Mouse (Mus musculus): ENCODE measurements around the gene Cideb. TPM values are rescaled to one million over a fixed set of nuclear protein-coding genes. Genes with fewer than 3 reads are reported as not detected.

The Cideb gene
- polyA plus RNA-seq, 1 experiment from 2014 or later: 385 TPM

- Histone ChIP-seq H3K4me1 (replicated peaks; ENCODE audit: control insufficient read depth, insufficient read depth, low read length) (0 out of 2 replicates have a peak, but pooled peaks cover 2% of the 10 kb centered on the region), H3K9me3 (ENCODE audit: control insufficient read depth) (no peaks in the 10 kb centered on the region), H3K36me3 (ENCODE audit: control insufficient read depth, insufficient read depth) (peaks cover 7% of the 10 kb centered on the region; the same call in 1 of the 2 replicates), H3K4me2 (replicated peaks; ENCODE audit: low read depth) (no peak overlapping the region), H3K9ac (ENCODE audit: low read depth, low read length) (no peak overlapping the region), H3K4me3 (ENCODE audit: low read depth, low read length) (no peak overlapping the region), H3K27me3 (replicated peaks; ENCODE audit: control insufficient read depth, insufficient read depth, low read length) (peaks cover 11% of the 10 kb centered on the region; the same call in 1 of the 2 replicates), H3K27ac (ENCODE audit: low read depth, low read length) (no peak overlapping the region)
- WGBS: 54% methylated on average over 6 of the region's 6 CpGs
- no peak for ATAC-seq
- TF ChIP-seq CTCF (IDR thresholded peaks at IDR 0.05; ENCODE audit: low read depth): peak; percentile 49
Observed at GRCm38 (mm10) chr14:55785195-55785594, 26.9 kb upstream of the Cideb start.

DNA sequence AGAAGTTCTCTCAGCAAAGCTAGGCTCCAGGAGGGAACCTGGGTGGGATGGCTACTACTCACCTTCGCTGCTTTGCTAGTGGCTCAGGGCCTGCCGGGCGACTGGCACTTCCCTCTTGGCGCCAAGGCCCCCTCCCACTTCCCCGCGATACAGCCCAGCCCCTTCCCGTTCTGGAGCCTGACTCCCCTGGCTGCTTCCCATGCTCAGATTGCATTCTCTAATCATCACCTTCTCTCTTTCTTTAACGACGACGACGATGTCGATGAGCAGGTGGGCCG lies 25.6 kb upstream of the Cideb start, which contains the start of gene Adcy4:
Adcy4 (minus strand) TSS at position 138 of the 278 bp plus-strand sequence.
- H3K27ac ChIP-seq (ENCODE audit: low read depth, low read length): no peak within 1 kb of the TSS; the same call in 1 of the 2 replicates
- peak within 1 kb of the TSS; percentile 37 for H3K4me3 ChIP-seq (ENCODE audit: low read depth, low read length)
- H3K9ac ChIP-seq (ENCODE audit: low read depth, low read length): 0 out of 2 replicates have a peak within 1 kb of the TSS, but pooled peaks have one; percentile 22
- TF ChIP-seq CTCF (IDR thresholded peaks at IDR 0.05; ENCODE audit: low read depth): no peak
- peaks cover 11% of the 10 kb centered on the region; the same call in 1 of the 2 replicates for H3K27me3 ChIP-seq (replicated peaks; ENCODE audit: control insufficient read depth, insufficient read depth, low read length)
- peak within 1 kb of the TSS; percentile 62 for H3K4me2 ChIP-seq (replicated peaks; ENCODE audit: low read depth)
- WGBS: 25% methylated on average over 13 of the region's 13 CpGs
- no peaks in the 10 kb centered on the region for H3K9me3 ChIP-seq (ENCODE audit: control insufficient read depth)
- 0 out of 2 replicates have a peak, but pooled peaks cover 1% of the 10 kb centered on the region for H3K4me1 ChIP-seq (replicated peaks; ENCODE audit: control insufficient read depth, insufficient read depth, low read length)
- ATAC-seq: no peak
- H3K36me3 ChIP-seq (ENCODE audit: control insufficient read depth, insufficient read depth): peaks cover 7% of the 10 kb centered on the region; the same call in 1 of the 2 replicates

DNA sequence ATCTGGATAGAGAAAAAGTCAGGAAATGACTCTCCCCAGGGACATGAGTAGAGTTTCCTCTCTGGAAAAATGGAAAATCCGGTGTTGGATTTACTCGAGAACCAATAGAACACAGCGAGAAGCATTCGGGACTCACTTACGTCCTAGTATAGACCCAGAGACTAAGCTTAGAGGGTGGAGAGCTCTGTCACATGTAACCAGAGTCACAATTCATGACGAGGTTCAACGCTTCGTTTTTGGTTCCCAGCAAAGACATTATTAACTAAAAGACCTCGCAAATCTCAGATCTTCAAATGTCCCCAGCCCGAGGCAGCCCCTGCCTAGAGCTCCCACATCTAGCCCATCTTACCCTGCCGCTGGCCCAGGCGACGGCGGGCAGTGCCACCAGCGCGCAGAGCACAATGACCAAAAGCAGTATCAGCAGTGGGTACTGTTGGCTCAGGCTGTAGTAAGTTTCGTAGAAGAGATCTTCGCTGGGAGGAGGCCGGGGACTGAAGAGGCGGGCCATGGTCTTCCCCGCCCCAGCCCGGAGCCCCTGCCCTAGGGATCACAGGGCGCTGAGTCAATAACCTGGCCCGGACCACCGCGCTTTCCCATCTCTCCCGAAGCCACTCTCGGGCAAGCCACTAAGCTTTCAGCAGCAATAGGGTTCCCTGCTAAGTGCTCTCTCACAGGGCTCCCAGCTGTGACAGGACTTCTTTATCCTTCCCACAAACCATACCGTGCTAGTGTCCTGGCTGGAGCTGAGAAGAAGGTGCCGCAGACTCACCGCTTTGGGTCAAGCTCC lies 25.1 kb upstream of the Cideb start:
- H3K9me3 ChIP-seq (ENCODE audit: control insufficient read depth): no peaks in the 10 kb centered on the region
- H3K27ac ChIP-seq (ENCODE audit: low read depth, low read length): no peak overlapping the region; the same call in 1 of the 2 replicates
- TF ChIP-seq CTCF (IDR thresholded peaks at IDR 0.05; ENCODE audit: low read depth): peak; percentile 12; the same call in 1 of the 2 replicates
- H3K36me3 ChIP-seq (ENCODE audit: control insufficient read depth, insufficient read depth): peaks cover 7% of the 10 kb centered on the region; the same call in 1 of the 2 replicates
- peak overlapping the region; percentile 37 for H3K4me3 ChIP-seq (ENCODE audit: low read depth, low read length)
- WGBS: 15% methylated on average over 31 of the region's 31 CpGs
- H3K9ac ChIP-seq (ENCODE audit: low read depth, low read length): 0 out of 2 replicates have a peak overlapping the region, but pooled peaks have one; percentile 22
- no peaks in the 10 kb centered on the region for H3K4me1 ChIP-seq (replicated peaks; ENCODE audit: control insufficient read depth, insufficient read depth, low read length)
- ATAC-seq: no peak
- peak overlapping the region; percentile 62 for H3K4me2 ChIP-seq (replicated peaks; ENCODE audit: low read depth)
- peaks cover 11% of the 10 kb centered on the region; the same call in 1 of the 2 replicates for H3K27me3 ChIP-seq (replicated peaks; ENCODE audit: control insufficient read depth, insufficient read depth, low read length)

- Histone ChIP-seq H3K4me3 (ENCODE audit: low read depth, low read length) (peak overlapping the region; percentile 37), H3K9ac (ENCODE audit: low read depth, low read length) (no peak overlapping the region), H3K9me3 (ENCODE audit: control insufficient read depth) (no peaks in the 10 kb centered on the region), H3K27ac (ENCODE audit: low read depth, low read length) (no peak overlapping the region), H3K4me1 (replicated peaks; ENCODE audit: control insufficient read depth, insufficient read depth, low read length) (no peaks in the 10 kb centered on the region), H3K36me3 (ENCODE audit: control insufficient read depth, insufficient read depth) (peaks cover 7% of the 10 kb centered on the region; the same call in 1 of the 2 replicates), H3K4me2 (replicated peaks; ENCODE audit: low read depth) (peak overlapping the region; percentile 62), H3K27me3 (replicated peaks; ENCODE audit: control insufficient read depth, insufficient read depth, low read length) (peaks cover 11% of the 10 kb centered on the region; the same call in 1 of the 2 replicates)
- ATAC-seq: no peak
- TF ChIP-seq CTCF (IDR thresholded peaks at IDR 0.05; ENCODE audit: low read depth): no peak
- 66% methylated on average over 9 of the region's 9 CpGs for WGBS
Observed at GRCm38 (mm10) chr14:55782361-55782960, 24.2 kb upstream of the Cideb start.

GRCm38 (mm10) chr14:55781310-55781709 lies 23.1 kb upstream of the Cideb start:
- H3K4me3 ChIP-seq (ENCODE audit: low read depth, low read length): no peak overlapping the region
- H3K36me3 ChIP-seq (ENCODE audit: control insufficient read depth, insufficient read depth): peaks cover 7% of the 10 kb centered on the region; the same call in 1 of the 2 replicates
- H3K9ac ChIP-seq (ENCODE audit: low read depth, low read length): no peak overlapping the region
- 0 out of 2 replicates have a peak, but pooled peaks cover 5% of the 10 kb centered on the region for H3K4me1 ChIP-seq (replicated peaks; ENCODE audit: control insufficient read depth, insufficient read depth, low read length)
- peak; percentile 70 for ATAC-seq
- no peak overlapping the region for H3K27ac ChIP-seq (ENCODE audit: low read depth, low read length)
- peak overlapping the region; percentile 32 for H3K4me2 ChIP-seq (replicated peaks; ENCODE audit: low read depth)
- peak; percentile 100 for TF ChIP-seq CTCF (IDR thresholded peaks at IDR 0.05; ENCODE audit: low read depth)
- peaks cover 11% of the 10 kb centered on the region; the same call in 1 of the 2 replicates for H3K27me3 ChIP-seq (replicated peaks; ENCODE audit: control insufficient read depth, insufficient read depth, low read length)
- H3K9me3 ChIP-seq (ENCODE audit: control insufficient read depth): no peaks in the 10 kb centered on the region
- WGBS: 18% methylated on average over 14 of the region's 14 CpGs

GRCm38 (mm10) chr14:55780736-55781135 lies 22.5 kb upstream of the Cideb start:
- H3K4me1 ChIP-seq (replicated peaks; ENCODE audit: control insufficient read depth, insufficient read depth, low read length): 0 out of 2 replicates have a peak, but pooled peaks cover 5% of the 10 kb centered on the region
- WGBS: 83% methylated on average over 11 of the region's 11 CpGs
- no peak overlapping the region for H3K4me2 ChIP-seq (replicated peaks; ENCODE audit: low read depth)
- ATAC-seq: no peak
- no peaks in the 10 kb centered on the region for H3K9me3 ChIP-seq (ENCODE audit: control insufficient read depth)
- H3K9ac ChIP-seq (ENCODE audit: low read depth, low read length): no peak overlapping the region
- no peak overlapping the region for H3K27ac ChIP-seq (ENCODE audit: low read depth, low read length)
- no peak for TF ChIP-seq CTCF (IDR thresholded peaks at IDR 0.05; ENCODE audit: low read depth)
- no peak overlapping the region for H3K4me3 ChIP-seq (ENCODE audit: low read depth, low read length)
- H3K27me3 ChIP-seq (replicated peaks; ENCODE audit: control insufficient read depth, insufficient read depth, low read length): peaks cover 11% of the 10 kb centered on the region; the same call in 1 of the 2 replicates
- peaks cover 3% of the 10 kb centered on the region; the same call in 1 of the 2 replicates for H3K36me3 ChIP-seq (ENCODE audit: control insufficient read depth, insufficient read depth)
